Mouse (Mus musculus): ENCODE data around the gene Usmg5.
"Not testable (repeated sequence)": the region's sequence is repeated elsewhere in the genome, so short reads cannot be mapped to it uniquely, and the experiment has no call there.

The Usmg5 gene

DNA sequence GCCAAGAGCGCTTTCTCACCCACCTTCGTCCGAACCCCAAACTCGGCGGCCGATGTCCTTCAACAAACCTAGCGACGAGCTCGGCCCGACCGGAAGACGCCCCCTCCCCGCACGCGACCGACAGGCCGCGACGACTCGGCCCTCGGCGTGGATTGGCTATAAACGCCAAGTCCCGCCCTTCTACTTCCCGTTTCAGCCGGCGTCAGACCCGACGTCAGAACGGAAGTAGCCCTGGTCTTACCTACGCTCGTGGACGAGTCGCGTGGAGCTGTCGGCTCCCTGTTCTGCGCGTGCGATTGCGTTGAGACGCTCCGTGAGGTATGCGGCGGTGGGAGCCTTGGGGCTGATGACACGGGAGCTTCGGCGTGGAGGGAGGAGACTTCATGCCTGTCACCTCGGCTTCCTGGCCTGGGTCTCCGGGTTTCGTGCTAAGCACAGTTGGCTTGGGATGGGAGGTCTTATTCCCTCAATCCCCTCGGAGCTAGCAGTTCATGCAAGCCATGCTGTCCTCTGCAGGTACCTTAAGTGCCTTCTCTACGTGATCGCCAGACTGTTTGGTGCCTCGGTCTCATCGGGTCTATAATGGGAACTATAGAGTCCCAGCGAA, at the start of gene Usmg5, which contains the start of gene Pdcd11:
Gene Usmg5 (minus strand): TSS at position 98 of the 607 bp plus-strand sequence.
Gene Pdcd11 (plus strand): TSS at position 219 of the 607 bp plus-strand sequence.
- peak; percentile 98 for DNase-seq (ENCODE audit: low spot score)

DNA sequence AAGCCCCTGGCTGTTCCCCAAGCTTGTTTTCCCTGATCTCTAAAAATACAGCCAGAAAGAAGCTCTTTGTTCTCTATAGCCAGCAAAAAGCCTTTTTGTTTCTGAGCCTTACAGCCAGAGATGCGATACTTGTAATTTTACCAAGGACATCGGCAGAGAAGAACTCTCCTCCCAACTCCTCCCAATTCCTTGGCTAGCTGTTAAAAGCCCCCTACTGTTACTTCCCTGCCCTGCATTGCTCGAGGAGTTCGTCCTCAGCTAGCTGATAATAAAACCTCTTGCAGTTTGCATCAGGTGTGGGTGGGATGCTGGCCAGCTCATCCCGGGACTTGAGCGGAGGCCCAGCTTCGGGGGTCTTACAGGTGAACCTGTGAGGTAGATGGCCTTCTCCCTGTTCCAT, 49.2 kb upstream of the Usmg5 start:
- DNase-seq (ENCODE audit: low spot score) = not testable (repeated sequence)

DNA sequence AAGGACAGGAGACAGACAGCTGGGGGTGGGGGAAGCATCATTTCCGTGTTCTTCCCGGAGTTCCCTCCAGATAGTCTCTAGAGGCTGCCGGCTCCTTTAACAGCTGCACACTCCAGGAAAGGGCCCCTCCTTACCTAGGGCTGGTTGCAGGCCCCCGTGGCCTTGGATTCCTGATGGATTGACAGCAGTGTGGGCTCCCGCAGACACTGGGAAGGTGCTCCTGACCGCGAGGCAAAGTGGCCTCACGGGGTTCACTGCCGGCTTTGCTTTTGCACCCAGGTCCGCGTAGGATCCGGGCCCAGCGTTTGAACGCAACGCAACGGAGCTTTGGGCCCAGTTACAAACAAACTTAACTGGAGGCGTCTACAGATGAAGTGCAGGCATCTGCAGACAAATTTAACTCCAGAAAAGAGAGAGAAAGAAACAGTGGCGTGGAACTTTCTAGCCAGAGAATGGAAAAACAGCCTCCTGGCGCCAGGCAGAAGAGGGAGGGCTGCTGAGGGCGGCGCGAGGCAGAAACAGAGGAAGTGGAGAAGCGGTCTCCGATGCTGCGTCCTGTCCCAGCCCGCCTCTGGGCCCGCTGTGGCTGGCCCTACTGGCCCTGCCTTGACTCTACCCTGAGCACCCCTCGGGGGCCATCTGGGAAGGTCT, 47.4 kb upstream of the Usmg5 start, which contains the start of gene Calhm2:
Gene Calhm2 (minus strand): TSS at position 524 of the 651 bp plus-strand sequence.
- peak; percentile 53 for DNase-seq (ENCODE audit: low spot score)

GRCm38 (mm10) chr19:47137051-47137581, 46.7 kb upstream of the Usmg5 start:
- peak; percentile 76 for DNase-seq (ENCODE audit: low spot score)

DNA sequence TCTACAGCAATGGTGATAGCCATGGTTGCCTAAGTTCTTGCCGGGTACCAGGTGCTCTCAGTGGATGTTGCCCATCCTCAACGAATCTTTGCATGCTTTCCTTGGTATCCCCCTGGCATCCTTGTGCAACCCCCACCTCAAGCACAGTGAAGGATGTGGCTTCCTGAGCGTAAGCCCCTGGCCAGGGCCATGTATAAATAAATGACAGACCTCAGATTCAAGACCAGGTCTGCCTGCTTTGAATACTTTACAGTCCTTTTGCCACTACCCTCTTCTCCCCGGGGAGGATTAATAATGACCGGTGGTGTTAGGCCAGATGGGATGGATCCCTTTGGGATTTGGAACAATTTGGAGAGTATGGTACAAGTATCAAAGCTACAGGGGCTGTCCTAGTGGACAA, 45.7 kb upstream of the Usmg5 start:
- DNase-seq (ENCODE audit: low spot score) = no peak

GRCm38 (mm10) chr19:47135568-47135967, 45.1 kb upstream of the Usmg5 start:
- DNase-seq (ENCODE audit: low spot score) = no peak

DNA sequence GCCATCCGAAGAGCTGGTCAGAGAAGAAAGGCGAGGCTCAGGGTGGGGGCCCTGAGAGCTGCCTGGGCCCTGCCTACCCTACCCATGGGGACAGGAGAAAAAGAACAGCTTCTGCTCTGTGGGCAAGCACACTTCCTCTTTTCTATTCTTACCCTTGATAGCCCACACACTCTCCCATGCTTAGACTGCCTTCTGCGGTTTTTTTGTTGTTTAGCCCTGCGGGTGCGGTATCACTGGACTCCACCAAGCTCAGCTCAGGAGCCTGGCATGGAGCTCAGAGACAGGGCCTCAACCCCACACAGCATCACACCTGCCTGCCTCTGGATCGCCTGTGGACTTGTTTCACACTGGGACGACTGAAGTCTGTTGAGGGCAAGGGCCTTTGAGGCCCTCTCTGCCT, 42.7 kb upstream of the Usmg5 start:
- DNase-seq (ENCODE audit: low spot score) = no peak

- DNase-seq (ENCODE audit: low spot score) = no peak
Observed at GRCm38 (mm10) chr19:47130551-47131125, 40.2 kb upstream of the Usmg5 start.

DNA sequence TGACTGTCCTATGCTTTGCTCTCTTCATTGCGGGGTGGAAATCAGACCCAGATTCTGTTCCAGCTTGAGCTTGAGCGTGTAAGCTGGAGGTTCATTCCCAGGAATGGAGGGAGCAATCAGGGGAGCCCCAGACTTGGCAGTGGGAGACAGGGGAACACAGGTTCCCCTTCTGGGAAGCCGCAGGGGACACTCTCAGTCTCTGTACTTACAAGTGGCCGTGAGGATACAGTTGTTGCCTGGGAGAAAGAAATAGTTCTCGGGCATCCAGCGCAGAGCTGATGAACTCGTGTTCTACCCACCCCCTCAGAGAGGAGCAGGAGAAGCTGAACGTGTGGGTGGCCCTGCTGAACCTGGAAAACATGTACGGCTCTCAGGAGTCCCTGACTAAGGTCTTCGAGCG, 38.4 kb upstream of the Usmg5 start:
- no peak for DNase-seq (ENCODE audit: low spot score)

DNA sequence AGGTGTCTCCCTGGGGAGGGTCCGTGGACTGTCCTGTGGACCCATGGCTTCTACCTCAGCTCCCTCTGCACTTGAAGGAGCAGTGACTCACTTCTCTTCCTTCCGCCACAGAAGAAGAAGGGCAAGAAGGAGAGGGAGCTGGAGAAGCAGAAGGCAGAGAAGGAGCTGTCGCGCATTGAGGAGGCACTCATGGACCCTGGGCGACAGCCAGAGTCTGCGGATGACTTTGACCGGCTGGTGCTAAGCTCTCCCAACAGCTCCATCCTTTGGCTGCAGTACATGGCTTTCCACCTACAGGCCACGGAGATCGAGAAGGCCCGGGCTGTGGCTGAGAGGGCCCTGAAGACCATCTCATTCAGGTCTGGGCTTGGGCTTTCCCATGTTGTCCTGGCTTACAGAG, 37.7 kb upstream of the Usmg5 start:
- DNase-seq (ENCODE audit: low spot score) = no peak

DNA sequence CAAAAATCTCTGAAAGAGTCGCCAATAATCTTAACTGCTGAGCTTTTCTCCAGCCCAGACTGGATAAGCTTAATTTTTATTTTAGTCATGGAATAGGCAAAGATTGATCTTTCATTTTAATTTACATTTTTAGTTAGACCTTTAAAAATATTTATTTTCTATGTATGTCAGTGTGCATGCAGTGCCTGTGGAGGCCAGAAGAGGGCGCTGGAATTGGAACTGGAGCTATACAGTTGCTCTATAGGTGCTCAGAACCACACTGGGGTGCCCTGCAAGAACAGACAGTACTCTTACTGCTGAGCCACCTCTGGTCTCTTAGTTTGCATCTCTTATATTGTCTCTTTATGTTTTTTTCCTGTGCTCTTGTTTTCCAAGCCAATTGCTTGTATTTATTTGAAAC, 32.4 kb upstream of the Usmg5 start:
- DNase-seq (ENCODE audit: low spot score) = no peak

GRCm38 (mm10) chr19:47121054-47121453, 30.6 kb upstream of the Usmg5 start:
- DNase-seq (ENCODE audit: low spot score) = peak; percentile 43

DNA sequence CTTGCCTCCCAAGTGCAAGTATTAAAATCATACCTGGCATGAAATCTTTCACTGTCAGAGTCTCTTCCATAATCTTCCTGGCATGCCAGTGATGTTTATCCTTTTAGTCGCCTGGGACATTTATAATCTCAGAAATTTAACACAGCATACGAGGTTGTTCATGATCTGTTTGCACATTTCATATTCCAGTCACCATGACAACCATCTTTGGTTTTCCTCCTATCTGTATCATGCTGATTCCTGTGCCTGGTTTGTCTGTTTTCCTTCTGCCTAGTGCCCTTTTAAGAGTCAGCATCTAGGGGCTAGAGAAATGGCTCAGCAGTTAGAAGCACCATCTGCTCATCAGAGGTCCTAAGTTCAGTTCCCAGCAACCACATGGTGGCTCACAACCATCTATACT, 28.2 kb upstream of the Usmg5 start:
- DNase-seq (ENCODE audit: low spot score) = no peak

GRCm38 (mm10) chr19:47104641-47105271, 14.3 kb upstream of the Usmg5 start:
- DNase-seq (ENCODE audit: low spot score) = no peak

DNA sequence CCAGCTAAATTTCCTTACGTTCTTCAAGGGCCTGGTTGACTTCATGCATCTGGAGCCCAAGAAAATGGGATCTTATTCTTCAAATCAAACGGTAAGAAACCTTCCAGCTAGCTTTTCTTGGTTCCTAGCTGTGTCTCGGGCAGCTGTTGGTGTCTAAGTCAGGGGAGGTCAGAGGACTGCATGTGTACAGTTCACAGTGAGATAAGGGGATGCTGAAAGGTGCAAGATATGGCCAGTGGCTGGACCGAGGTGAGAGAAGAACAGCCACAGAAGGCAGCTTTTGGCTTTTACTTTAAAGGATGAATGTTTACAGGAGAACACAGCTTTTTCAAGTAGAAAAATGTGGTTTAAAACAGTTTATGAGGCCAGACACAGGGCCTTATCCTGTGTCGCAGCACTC, 10.6 kb upstream of the Usmg5 start:
- DNase-seq (ENCODE audit: low spot score) = no peak

GRCm38 (mm10) chr19:47089718-47090525, 525 bp downstream of the Usmg5 start:
- DNase-seq (ENCODE audit: low spot score) = peak; percentile 30

GRCm38 (mm10) chr19:47088226-47088625, 2.2 kb downstream of the Usmg5 start:
- peak; percentile 28 for DNase-seq (ENCODE audit: low spot score)

- DNase-seq (ENCODE audit: low spot score) = peak; percentile 88
Observed at GRCm38 (mm10) chr19:47067924-47068611, 22.4 kb downstream of the Usmg5 start.

GRCm38 (mm10) chr19:47067096-47067882, 23.2 kb downstream of the Usmg5 start, which contains the start of gene Taf5:
Taf5 (plus strand) TSS chr19:47067746.
- DNase-seq (ENCODE audit: low spot score) = peak; percentile 98

DNA sequence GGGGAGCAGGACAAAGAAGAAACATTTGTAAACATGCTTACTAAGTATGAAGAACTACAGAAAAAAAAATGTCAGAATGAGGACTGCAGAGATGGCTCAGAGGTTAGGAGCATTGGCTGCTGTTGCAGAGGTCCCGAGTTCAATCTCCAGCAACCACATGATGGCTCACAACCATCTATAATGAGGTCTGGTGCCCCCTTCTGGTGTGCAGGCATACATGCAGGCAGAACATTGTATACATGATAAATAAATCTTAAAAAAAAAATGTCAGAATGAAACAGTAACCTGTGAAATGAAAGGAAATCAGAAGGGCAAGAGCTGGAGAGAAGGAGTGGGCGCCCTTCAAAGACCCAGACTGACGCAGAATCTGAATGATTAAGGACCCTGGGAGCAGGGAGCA, 24.6 kb downstream of the Usmg5 start:
- DNase-seq (ENCODE audit: low spot score) = no peak

Data from adipocyte (in vitro differentiated cells).